Mouse (Mus musculus) kidney, embryonic 16.5 days (tissue): ENCODE data around the gene Diras2. TPM values are rescaled to one million over a fixed set of nuclear protein-coding genes. Genes with fewer than 3 reads are reported as not detected.

Source experiments
- ATAC-seq: fragments of 200-750 bp; cut with Nextera tagmentation; 2 replicates; pipeline ENCODE4 v1.8.0; 2017; ENCODE audit warnings: moderate TSS enrichment; ENCODE audit not compliant: low FRiP score, low TSS enrichment
- H3K27ac ChIP-seq: fragments of 300-500 bp; sonication (generic); 2 replicates; pipeline ENCODE4 v1.5.1; 2014; ENCODE audit warnings: low read length
- H3K27me3 ChIP-seq: fragments of 300-500 bp; sonication (generic); 2 replicates; pipeline ENCODE4 v1.6.1; 2014; ENCODE audit warnings: low read length, control low read depth, mixed read lengths; ENCODE audit not compliant: insufficient read depth
- H3K36me3 ChIP-seq: fragments of 300-500 bp; sonication (generic); 2 replicates; pipeline ENCODE4 v1.6.1; 2014; ENCODE audit warnings: low read length, control low read depth, mixed read lengths; ENCODE audit not compliant: insufficient read depth
- H3K4me1 ChIP-seq: fragments of 300-500 bp; sonication (generic); 2 replicates; pipeline ENCODE4 v1.6.1; 2014; ENCODE audit warnings: low read length, control low read depth, mixed read lengths; ENCODE audit not compliant: insufficient read depth
- H3K4me2 ChIP-seq: fragments of 300-500 bp; sonication (generic); replicated peaks from 2 replicates; pipeline ENCODE4 v1.6.1; 2014; ENCODE audit warnings: low read depth, low read length
- H3K4me3 ChIP-seq: fragments of 300-500 bp; sonication (generic); 2 replicates; pipeline ENCODE4 v1.5.1; 2014; ENCODE audit warnings: mild to moderate bottlenecking, low read length
- H3K9ac ChIP-seq: fragments of 300-500 bp; sonication (generic); replicated peaks from 2 replicates; pipeline ENCODE4 v1.6.1; 2014; ENCODE audit warnings: low read length
- H3K9me3 ChIP-seq: fragments of 300-500 bp; sonication (generic); 2 replicates; pipeline ENCODE4 v1.6.1; 2016; ENCODE audit warnings: low read length, control low read depth
- WGBS: fragments of 180-500 bp; shearing (Covaris S2); extraction: QIAGEN DNeasy Blood & Tissue Kit; methylation state at CpG from one replicate; pipeline ENCODE4 v1.1.7; 2014; 5-methylcytosine and 5-hydroxymethylcytosine counted together
- polyA plus RNA-seq: library from polyadenylated mRNA; unstranded; fragments of >200 nt; fragmentation: Nextera tagmentation; extraction: Ambion mirVana; gene quantifications from 2 replicates; pipeline ENCODE4 v1.2.1, GENCODE M21; 2015

Diras2 gene
- polyA plus RNA-seq, 1 experiment from 2014 or later = 0.25 TPM

GRCm38 (mm10) chr13:52526249-52527035 is 4.6 kb downstream of the Diras2 start:
- Histone ChIP-seq H3K9ac (no peak overlapping the region), H3K36me3 (no peaks in the 10 kb centered on the region), H3K4me2 (no peak overlapping the region), H3K27ac (no peak overlapping the region), H3K9me3 (no peaks in the 10 kb centered on the region), H3K27me3 (peaks cover 21% of the 10 kb centered on the region), H3K4me3 (no peak overlapping the region), H3K4me1 (peaks cover 8% of the 10 kb centered on the region)
- WGBS = 65% methylated on average over 6 of the region's 6 CpGs
- no peak for ATAC-seq

DNA sequence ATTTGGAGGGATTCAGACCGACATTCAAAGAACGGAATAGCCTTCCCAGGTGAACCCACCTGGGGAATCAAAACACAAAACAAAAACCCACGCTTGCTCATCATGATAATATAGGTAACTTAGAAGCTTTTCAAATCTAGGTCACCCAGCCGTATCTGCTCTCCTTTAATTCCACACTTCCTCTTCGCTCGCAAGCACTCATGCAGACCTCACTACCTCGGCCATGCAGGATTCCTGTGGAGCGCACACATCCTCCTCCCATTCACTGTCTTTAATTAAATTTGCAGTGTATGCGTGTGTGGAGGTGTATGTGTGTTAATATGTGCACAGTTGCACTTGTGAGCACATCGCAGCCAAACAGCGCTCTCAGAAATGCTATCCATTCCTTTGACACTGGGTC is 6.8 kb downstream of the Diras2 start:
- 78% methylated on average over 11 of the region's 11 CpGs for WGBS
- ATAC-seq = no peak
- Histone ChIP-seq H3K4me2 (no peak overlapping the region), H3K27ac (no peak overlapping the region), H3K9ac (no peak overlapping the region), H3K27me3 (peaks cover 16% of the 10 kb centered on the region), H3K4me1 (no peaks in the 10 kb centered on the region), H3K36me3 (no peaks in the 10 kb centered on the region), H3K9me3 (no peaks in the 10 kb centered on the region), H3K4me3 (no peak overlapping the region)

- WGBS = 23% methylated on average over 6 of the region's 6 CpGs
- Histone ChIP-seq H3K4me2 (no peak overlapping the region), H3K27me3 (no peaks in the 10 kb centered on the region), H3K4me1 (no peaks in the 10 kb centered on the region), H3K9ac (no peak overlapping the region), H3K27ac (no peak overlapping the region), H3K9me3 (no peaks in the 10 kb centered on the region), H3K4me3 (no peak overlapping the region), H3K36me3 (no peaks in the 10 kb centered on the region)
- ATAC-seq = no peak
These were observed 9.9 kb downstream of the Diras2 start for GRCm38 (mm10) chr13:52521176-52521575.

- Histone ChIP-seq H3K9ac (no peak overlapping the region), H3K4me2 (no peak overlapping the region), H3K4me3 (no peak overlapping the region), H3K27ac (no peak overlapping the region), H3K9me3 (no peaks in the 10 kb centered on the region), H3K36me3 (no peaks in the 10 kb centered on the region), H3K27me3 (no peaks in the 10 kb centered on the region), H3K4me1 (no peaks in the 10 kb centered on the region)
- ATAC-seq = no peak
- WGBS = 37% methylated on average over 5 of the region's 5 CpGs
These were observed 11.7 kb downstream of the Diras2 start for GRCm38 (mm10) chr13:52519425-52519824.

- Histone ChIP-seq H3K27me3 (no peaks in the 10 kb centered on the region), H3K36me3 (no peaks in the 10 kb centered on the region), H3K4me2 (no peak overlapping the region), H3K4me3 (no peak overlapping the region), H3K9me3 (no peaks in the 10 kb centered on the region), H3K4me1 (no peaks in the 10 kb centered on the region), H3K27ac (no peak overlapping the region), H3K9ac (no peak overlapping the region)
- WGBS = 87% methylated on average over 4 of the region's 4 CpGs
- ATAC-seq = no peak
These were observed 12.7 kb downstream of the Diras2 start for GRCm38 (mm10) chr13:52518377-52518776.

DNA sequence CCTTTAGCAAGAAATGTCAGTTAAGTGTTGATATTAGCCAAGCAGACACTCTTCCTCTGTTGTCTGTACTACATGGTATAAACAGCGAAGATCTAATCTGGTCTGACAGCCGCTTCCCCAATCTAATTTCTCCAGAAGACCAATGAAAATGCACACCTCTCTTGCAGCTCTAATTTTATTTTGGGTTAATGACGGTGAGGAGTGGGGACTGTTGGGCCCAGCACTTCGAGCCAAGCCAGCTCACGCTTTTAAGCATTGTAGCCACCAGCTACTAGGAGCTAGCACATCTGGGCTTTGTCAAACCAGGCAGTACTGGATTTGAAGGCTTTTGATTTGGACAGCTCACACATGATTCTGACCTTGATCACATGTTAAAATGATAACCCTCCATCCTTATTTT is 14.1 kb downstream of the Diras2 start:
- no peak for ATAC-seq
- Histone ChIP-seq H3K27ac (no peak overlapping the region), H3K4me3 (no peak overlapping the region), H3K9me3 (no peaks in the 10 kb centered on the region), H3K36me3 (no peaks in the 10 kb centered on the region), H3K4me2 (no peak overlapping the region), H3K4me1 (no peaks in the 10 kb centered on the region), H3K27me3 (no peaks in the 10 kb centered on the region), H3K9ac (no peak overlapping the region)
- 86% methylated on average over 5 of the region's 5 CpGs for WGBS

- no peaks in the 10 kb centered on the region for H3K9me3 ChIP-seq
- H3K27ac ChIP-seq = no peak overlapping the region
- no peak for ATAC-seq
- no peak overlapping the region for H3K4me3 ChIP-seq
- H3K36me3 ChIP-seq = no peaks in the 10 kb centered on the region
- H3K4me2 ChIP-seq = no peak overlapping the region
- H3K4me1 ChIP-seq = no peaks in the 10 kb centered on the region
- no peaks in the 10 kb centered on the region for H3K27me3 ChIP-seq
- WGBS = 84% methylated on average over 4 of the region's 4 CpGs
- no peak overlapping the region for H3K9ac ChIP-seq
These were observed 14.5 kb downstream of the Diras2 start for GRCm38 (mm10) chr13:52516561-52516960.

DNA sequence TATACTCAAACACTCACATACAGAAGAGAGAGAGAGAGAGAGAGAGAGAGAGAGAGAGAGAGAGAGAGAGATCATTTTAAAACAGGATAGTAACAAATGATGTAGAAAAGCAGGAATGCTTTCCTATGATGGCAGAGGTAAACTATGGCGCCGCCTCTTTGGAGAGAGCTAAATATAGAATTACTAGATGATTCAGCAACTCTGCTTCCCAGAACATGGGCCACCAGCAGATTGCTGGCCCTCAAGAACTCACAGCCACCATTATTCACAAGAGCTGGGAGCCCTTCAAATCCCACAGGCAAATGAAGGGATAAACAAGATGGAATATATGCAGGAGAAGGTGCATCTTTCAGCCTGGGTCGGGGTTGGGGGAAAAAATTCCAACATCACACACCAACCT is 15.0 kb downstream of the Diras2 start:
- Histone ChIP-seq H3K27me3 (no peaks in the 10 kb centered on the region), H3K4me3 (no peak overlapping the region), H3K4me1 (no peaks in the 10 kb centered on the region), H3K27ac (no peak overlapping the region), H3K4me2 (no peak overlapping the region), H3K9me3 (no peaks in the 10 kb centered on the region), H3K9ac (no peak overlapping the region), H3K36me3 (no peaks in the 10 kb centered on the region)
- ATAC-seq = no peak
- WGBS = 85% methylated on average over 3 of the region's 3 CpGs

DNA sequence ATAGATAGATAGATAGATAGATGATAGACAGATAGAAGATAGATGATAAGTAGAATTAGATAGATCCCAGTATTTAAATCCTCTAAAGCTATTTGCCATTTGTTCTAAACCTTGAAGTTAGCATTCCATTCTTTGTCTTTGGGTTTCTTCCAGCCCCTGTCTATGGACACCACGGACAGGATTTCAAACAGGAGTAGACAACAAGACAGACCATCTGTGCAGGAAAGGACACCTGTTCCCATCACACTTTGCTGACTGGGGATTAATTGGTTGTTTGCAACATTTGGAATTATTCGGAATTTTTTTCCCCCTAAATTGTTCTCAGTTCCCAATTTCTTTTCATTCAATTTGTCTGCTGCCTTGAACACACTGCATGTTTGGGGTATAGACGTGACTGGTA is 17.5 kb downstream of the Diras2 start:
- no peaks in the 10 kb centered on the region for H3K27me3 ChIP-seq
- 79% methylated on average over 3 of the region's 3 CpGs for WGBS
- no peaks in the 10 kb centered on the region for H3K9me3 ChIP-seq
- H3K4me2 ChIP-seq = no peak overlapping the region
- no peaks in the 10 kb centered on the region for H3K36me3 ChIP-seq
- no peak overlapping the region for H3K4me3 ChIP-seq
- no peak for ATAC-seq
- no peaks in the 10 kb centered on the region for H3K4me1 ChIP-seq
- H3K27ac ChIP-seq = no peak overlapping the region
- no peak overlapping the region for H3K9ac ChIP-seq

GRCm38 (mm10) chr13:52512356-52512755 is 18.7 kb downstream of the Diras2 start:
- Histone ChIP-seq H3K4me1 (no peaks in the 10 kb centered on the region), H3K36me3 (no peaks in the 10 kb centered on the region), H3K27me3 (no peaks in the 10 kb centered on the region), H3K27ac (no peak overlapping the region), H3K4me3 (no peak overlapping the region), H3K9ac (no peak overlapping the region), H3K4me2 (no peak overlapping the region), H3K9me3 (no peaks in the 10 kb centered on the region)
- no peak for ATAC-seq
- WGBS = 71% methylated on average over 5 of the region's 5 CpGs
